Mouse (Mus musculus) Patski (cell line): ENCODE measurements around the gene Ywhah. TPM values are rescaled to one million over a fixed set of nuclear protein-coding genes. Genes with fewer than 3 reads are reported as not detected.

Source experiments
- ATAC-seq: fragments of 100-300 bp; one replicate; pipeline ENCODE4 v1.8.0; 2021
- CTCF ChIA-PET: fragments of 350-600 bp; sonication (Branson Sonifier 250); formaldehyde crosslinking; loops from one replicate; lab custom pipeline; 2022; ENCODE audit warnings: inconsistent platforms; lab: Charles Lee
- POLR2A ChIA-PET: fragments of 350-600 bp; sonication (Branson Sonifier 250); formaldehyde crosslinking; loops from one replicate; lab custom pipeline; 2022; ENCODE audit warnings: antibody characterized with exemption, inconsistent platforms; lab: Charles Lee
- DNase-seq: peaks from one replicate; pipeline ENCODE4 v3.0.0-alpha.2; 2011; ENCODE audit warnings: low read depth, low spot score
- H3K27me3 ChIP-seq: fragments of 371-371 bp; one replicate; pipeline ENCODE4 v1.5.1; 2021
- CTCF ChIP-seq: fragments of 100-300 bp; IDR thresholded peaks from one replicate; pipeline ENCODE4 v1.5.1; 2021
- in situ Hi-C: fragments of 300-500 bp; cut with MboI; formaldehyde crosslinking; loops from 3 replicates; pipeline ENCODE4 v1.11.1; 2018; ENCODE audit warnings: low pct_unique_long_range_greater_than_20kb, mixed read lengths
- polyA plus RNA-seq: library from polyadenylated mRNA; unstranded; gene quantifications from one replicate; pipeline ENCODE4 v1.2.3, GENCODE M21; 2021

The Ywhah gene
- polyA plus RNA-seq, 1 experiment from 2014 or later = 296 TPM

DNA sequence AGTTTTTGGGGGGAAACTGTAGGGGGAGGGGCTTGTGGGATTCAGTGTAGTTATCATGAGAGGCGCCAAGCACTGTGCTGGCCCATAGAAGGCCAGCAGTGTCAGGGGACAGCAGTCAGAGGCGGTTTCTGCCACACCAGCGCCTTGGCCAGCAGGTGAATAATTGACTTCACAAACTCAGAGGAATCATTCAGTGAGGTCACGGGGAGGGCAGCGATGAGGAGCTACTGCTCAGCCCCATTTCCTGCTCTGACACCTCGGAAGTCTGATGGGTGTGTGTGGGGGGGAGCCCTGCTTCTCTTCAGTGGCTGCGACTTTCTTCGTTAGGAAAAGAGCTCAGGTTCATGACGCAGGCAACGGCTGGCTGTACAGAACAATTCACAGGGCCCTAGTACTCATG lies 24.8 kb downstream of the Ywhah start:
- TF ChIP-seq CTCF = no peak
- POLR2A ChIA-PET = interaction anchor here (0.6 to 0.7 kb wide), 2 partner anchors 172 to 1817 kb away, joined by 3 read pairs; no protein-coding TSS in a partner anchor
- CTCF ChIA-PET = interaction anchor here (1.1 to 6.4 kb wide), 3 partner anchors 10 to 100 kb away, joined by 4 to 59 read pairs (median 14); no protein-coding TSS in a partner anchor
- DNase-seq = no peak
- no peak for ATAC-seq
- H3K27me3 ChIP-seq = no peaks in the 10 kb centered on the region
- in situ Hi-C loops = loop anchor here (5.0 to 25.0 kb wide), 2 partner anchors 49 to 331 kb away; no protein-coding TSS in a partner anchor

DNA sequence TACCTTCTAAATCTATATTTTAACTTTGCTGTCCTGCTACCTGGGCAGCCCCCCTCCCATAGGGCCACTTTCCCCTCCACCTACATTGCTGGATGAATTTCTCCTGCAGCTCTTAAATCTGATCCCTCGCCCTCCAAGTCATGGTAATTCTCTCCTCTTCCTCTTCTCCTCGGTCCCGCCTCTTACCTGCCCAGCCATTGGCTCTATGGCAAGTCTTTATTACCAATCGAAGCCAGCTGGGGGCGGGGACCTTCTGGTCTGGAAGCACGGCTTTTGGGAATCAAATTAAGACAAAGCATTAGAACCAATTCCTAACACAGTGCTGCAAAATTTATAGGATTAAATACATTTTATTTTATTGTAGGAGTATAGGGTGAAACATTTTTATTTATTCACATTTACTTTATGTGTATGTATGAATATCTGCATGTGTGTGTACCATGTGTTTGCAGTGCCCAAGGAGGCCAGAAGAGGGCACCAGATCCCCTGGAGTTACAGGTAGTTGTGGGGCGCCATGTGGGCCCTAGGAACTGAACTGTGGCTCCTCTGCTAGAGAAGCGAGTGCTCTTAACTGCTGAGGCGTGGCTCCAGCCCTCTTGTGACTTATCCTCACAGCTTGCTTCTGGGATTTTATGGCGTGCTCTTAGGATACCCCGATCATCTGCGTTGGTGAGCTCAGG lies 26.2 kb downstream of the Ywhah start:
- ATAC-seq (no peak), DNase-seq (no peak)
- H3K27me3 ChIP-seq = peaks cover 5% of the 10 kb centered on the region
- in situ Hi-C loops = loop anchor here (5.0 to 25.0 kb wide), 3 partner anchors 48 to 332 kb away; no protein-coding TSS in a partner anchor
- ChIA-PET POLR2A (interaction anchor here (0.9 to 1.3 kb wide), 2 partner anchors 70 to 100 kb away, joined by 3 to 4 read pairs; no protein-coding TSS in a partner anchor), CTCF (interaction anchor here (3.2 to 6.4 kb wide), 2 partner anchors 11 to 99 kb away, joined by 14 to 59 read pairs; no protein-coding TSS in a partner anchor)
- TF ChIP-seq CTCF = no peak

DNA sequence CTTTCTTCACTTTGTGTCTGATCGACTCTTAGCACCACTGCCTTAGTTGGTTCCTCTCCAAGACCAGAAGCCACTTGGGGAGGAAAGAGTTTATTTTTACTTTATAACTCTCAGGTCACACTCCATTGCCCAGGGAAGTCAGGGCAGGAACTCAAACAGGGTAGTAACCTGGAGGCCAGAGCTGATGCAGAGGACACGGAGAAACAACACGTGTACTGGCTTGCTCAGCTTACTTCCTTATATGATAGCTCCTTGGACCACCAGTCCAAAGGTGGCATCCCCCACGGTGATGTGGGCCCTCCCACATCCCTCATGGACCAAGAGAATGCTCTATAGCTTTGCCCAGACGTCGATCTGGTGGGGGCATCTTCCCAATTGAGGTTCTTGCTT lies 26.7 kb downstream of the Ywhah start:
- ChIA-PET POLR2A (interaction anchor here (0.9 to 1.3 kb wide), 2 partner anchors 70 to 99 kb away, joined by 3 to 4 read pairs; no protein-coding TSS in a partner anchor), CTCF (interaction anchor here (3.2 to 6.4 kb wide), 2 partner anchors 12 to 98 kb away, joined by 14 to 59 read pairs; no protein-coding TSS in a partner anchor)
- peaks cover 8% of the 10 kb centered on the region for H3K27me3 ChIP-seq
- no peak for DNase-seq
- in situ Hi-C loops = loop anchor here (5.0 to 25.0 kb wide), 2 partner anchors 92 to 333 kb away; no protein-coding TSS in a partner anchor
- ATAC-seq = no peak
- TF ChIP-seq CTCF = no peak

DNA sequence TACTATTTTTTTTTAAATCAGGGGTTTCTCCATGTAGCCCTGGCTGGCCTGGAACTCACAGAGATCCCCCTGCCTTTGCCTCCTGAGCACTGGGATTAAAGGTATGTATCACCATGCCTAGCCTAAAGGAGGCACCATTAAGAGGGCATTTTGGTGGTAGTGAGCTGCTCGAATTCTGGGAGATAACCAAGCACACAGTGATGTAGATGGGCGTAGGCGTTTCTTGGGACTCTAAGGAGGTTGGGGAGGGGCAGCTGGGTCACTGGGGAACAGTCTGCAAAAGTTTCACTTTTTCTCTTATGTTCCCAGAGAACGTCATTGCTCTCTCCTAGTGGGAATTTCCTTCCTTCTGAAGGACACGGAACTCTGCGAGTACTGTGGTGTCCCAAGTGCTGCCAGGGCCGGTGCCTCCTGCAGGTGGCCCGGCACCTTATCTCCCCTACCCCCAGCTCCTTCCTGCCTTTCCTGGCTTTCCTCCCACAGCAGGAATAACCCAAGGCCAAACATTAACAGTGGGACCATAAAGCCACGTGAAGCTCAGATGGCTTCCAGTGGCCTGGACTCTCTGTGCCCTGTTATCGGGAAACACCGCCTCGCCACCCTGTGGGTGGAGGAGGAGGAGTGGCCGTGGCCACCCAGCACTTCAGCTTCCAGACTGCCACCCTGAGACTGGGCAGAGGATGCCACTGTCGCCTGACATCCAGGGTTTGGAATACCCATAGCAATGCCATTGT lies 34.4 kb downstream of the Ywhah start:
- CTCF ChIA-PET = no interaction called here
- in situ Hi-C loops = no loop called here
- H3K27me3 ChIP-seq = peaks cover 22% of the 10 kb centered on the region
- ATAC-seq (no peak), DNase-seq (no peak)
- no peak for TF ChIP-seq CTCF
- POLR2A ChIA-PET = no interaction called here

DNA sequence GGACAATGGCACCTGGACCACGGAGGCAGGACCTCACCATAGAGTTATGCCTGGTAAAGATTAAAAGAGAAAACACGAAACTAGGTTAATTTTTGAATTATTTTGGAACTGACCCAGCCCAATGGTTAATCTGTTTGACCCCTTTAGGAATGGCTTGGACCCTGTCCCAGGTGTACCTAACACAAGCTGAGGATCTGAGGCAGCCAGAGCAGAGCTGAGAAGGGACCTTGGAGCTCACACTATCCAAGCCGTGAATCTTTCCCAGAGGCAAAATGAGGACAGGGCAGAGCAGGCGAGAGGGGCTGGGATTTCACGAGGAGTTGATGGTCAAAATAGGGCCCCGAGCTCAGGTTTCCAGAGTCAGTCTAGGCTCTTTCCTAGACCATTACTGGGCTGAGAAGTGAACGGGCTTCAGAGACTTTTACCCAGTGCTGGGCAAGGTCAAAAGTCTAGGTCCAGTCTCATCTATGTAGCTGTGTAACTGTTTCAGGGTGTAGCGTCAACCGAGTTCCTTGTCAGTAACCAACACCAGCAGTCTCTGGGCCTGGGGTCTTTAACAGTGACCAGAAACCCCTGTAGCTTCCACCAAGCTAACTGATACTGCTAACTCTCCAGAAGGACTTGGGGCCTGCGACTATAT lies 37.6 kb downstream of the Ywhah start:
- in situ Hi-C loops = no loop called here
- peaks cover 12% of the 10 kb centered on the region for H3K27me3 ChIP-seq
- no peak for TF ChIP-seq CTCF
- ATAC-seq = no peak
- ChIA-PET CTCF (interaction anchor here (1.0 to 1.6 kb wide), 2 partner anchors 13 to 17 kb away, joined by 3 to 4 read pairs; no protein-coding TSS in a partner anchor), POLR2A (no interaction called here)
- no peak for DNase-seq

DNA sequence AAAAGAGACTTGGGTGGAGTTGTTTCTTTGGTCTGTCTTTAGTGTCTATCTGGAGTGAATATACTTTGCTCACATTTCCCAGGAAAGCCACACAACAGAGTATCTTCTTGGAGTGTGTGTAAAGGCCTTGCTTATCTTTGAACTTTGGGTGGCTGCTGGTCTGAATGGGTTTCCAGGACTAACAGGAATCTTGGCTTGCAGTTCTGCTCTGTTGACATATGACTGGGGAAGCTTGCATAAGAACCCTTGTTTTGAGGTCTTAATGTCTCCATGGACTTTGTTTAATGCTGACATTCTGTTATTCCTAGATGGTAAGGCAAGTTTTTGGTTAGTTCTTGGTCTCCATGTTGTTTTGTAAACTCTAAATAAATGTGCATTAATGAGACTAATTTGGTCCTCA lies 51.5 kb downstream of the Ywhah start:
- POLR2A ChIA-PET = no interaction called here
- in situ Hi-C loops = no loop called here
- no peak for TF ChIP-seq CTCF
- peaks cover 28% of the 10 kb centered on the region for H3K27me3 ChIP-seq
- DNase-seq = no peak
- no peak for ATAC-seq
- CTCF ChIA-PET = no interaction called here

DNA sequence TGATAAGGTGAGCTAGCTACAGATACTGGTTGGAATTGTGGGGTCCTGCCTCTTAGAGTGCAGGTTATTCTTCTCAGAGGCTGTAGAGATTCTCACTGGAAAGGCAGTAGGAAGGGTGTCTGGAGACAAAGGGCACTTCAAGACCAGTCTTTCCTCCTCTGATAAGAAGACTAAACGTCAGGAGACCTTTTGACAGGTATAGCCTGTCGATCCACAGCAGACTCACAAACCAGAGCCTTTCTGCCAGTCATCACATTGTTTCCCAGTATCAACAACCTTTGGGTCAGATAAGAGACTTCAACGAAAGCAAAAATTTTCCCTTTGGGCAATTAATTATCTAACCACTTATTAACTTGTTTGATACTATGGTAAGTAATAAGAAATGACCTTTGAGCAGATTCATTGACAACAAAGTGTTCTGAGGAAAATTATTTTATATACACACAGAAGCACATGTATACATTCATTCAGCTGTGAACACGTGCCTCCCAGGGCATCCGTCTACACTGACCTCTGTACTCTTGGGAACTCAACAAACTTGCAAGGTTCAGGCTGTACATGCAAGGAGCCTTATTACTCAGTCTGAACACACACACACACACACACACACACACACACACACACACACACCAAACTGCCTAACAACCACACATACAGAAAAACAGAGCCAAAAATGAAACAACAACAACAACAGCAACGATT lies 58.0 kb downstream of the Ywhah start:
- POLR2A ChIA-PET = no interaction called here
- no peak for TF ChIP-seq CTCF
- DNase-seq (no peak), ATAC-seq (no peak)
- peaks cover 4% of the 10 kb centered on the region for H3K27me3 ChIP-seq
- in situ Hi-C loops = no loop called here
- CTCF ChIA-PET = interaction anchor here (1.4 kb wide), 1 partner anchor 59 kb away, joined by 3 read pairs; no protein-coding TSS in a partner anchor

Other genes with a start within 250 kb of the Ywhah start
- gene Pisd, start 233.2 kb upstream of the Ywhah start, polyA plus RNA-seq = 58.8 TPM
- gene Gm20671, start 191.7 kb upstream of the Ywhah start, polyA plus RNA-seq = not detected
- gene Prr14l, start 164.6 kb upstream of the Ywhah start, polyA plus RNA-seq = 16.4 TPM
- gene Depdc5, start 155.1 kb upstream of the Ywhah start, polyA plus RNA-seq = 24.1 TPM
- gene Slc5a1, start 85.4 kb downstream of the Ywhah start, polyA plus RNA-seq = 0.04 TPM
- gene Spon2, start 199.6 kb downstream of the Ywhah start, polyA plus RNA-seq = 3.9 TPM